Mouse (Mus musculus): Measurements from ENCODE around the gene 1700001K19Rik. TPM values are rescaled to one million over a fixed set of nuclear protein-coding genes. Genes with fewer than 3 reads are reported as not detected.
"Not testable (repeated sequence)": the region's sequence is repeated elsewhere in the genome, so short reads cannot be mapped to it uniquely, and the experiment has no call there.

1700001K19Rik gene
- total RNA-seq (2014; fragmentation: Nextera tagmentation): not detected in 2 replicates
- not detected in 2 replicates for total RNA-seq (2017)

GRCm38 (mm10) chr12:110682561-110683299 is at the start of gene 1700001K19Rik:
Gene 1700001K19Rik (minus strand): TSS chr12:110682619.
- ATAC-seq (replicated peaks; ENCODE audit: poor library complexity, severe bottlenecking): peak; percentile 68

DNA sequence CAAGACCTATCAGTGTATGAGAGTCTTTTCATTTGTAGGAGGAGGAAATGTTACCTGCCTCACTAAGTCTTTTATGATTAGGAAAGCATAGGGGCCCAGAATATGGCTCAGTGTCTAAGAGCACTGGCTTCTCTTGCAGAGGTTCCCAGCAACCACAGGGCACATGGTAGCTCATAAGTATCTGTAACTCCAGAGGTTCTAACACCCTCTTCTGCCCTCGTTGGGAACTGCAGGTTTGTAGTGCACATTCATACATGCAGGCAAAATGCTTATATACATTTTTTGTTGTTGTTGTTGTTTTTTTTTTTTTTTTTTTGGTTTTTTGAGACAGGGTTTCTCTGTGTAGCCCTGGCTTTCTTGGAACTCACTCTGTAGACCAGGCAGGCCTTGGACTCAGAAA is 44.0 kb upstream of the 1700001K19Rik start:
- no peak for ATAC-seq (replicated peaks; ENCODE audit: poor library complexity, severe bottlenecking)

- ATAC-seq (replicated peaks; ENCODE audit: poor library complexity, severe bottlenecking): no peak
Measured at GRCm38 (mm10) chr12:110725489-110725888, 43.1 kb upstream of the 1700001K19Rik start.

GRCm38 (mm10) chr12:110725051-110725450 is 42.6 kb upstream of the 1700001K19Rik start:
- ATAC-seq (replicated peaks; ENCODE audit: poor library complexity, severe bottlenecking): no peak

DNA sequence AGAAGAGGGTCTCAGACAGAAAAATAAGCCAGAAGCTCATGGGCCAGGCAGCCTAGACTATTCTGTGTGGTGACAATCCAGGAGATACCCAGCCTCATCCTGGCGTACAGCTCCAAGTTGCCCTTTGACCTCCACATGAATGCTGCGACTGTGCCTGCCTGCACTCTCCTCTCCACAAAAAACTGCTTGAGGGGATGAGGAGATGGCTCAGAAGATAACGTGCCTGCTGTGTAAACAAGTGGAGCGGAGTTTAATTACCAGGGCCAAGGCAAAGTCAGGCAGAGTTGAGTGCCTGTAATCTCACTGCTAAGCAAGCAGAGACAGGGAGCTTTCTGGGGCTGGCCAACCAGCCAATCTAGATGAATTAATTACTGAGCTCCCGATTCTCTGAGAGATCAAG is 33.6 kb upstream of the 1700001K19Rik start:
- ATAC-seq (replicated peaks; ENCODE audit: poor library complexity, severe bottlenecking): no peak

DNA sequence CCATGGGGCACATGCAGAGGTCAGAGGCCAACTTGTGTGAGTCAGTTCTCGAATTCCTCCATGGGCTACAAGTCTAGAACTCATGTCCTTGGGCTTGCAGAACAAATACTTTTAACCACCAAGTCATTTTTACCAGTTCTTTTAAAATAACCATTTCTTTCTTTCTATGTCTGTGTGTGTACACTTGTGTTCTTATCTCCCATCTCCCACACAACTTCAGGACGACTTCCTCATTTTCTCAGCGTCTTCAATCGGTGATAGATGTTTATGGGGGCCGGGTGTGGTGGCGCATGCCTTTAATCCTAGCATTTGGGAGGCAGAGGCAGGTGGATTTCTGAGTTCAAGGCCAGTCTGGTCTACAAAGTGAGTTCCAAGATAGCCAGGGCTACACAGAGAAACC is 31.8 kb upstream of the 1700001K19Rik start:
- ATAC-seq (replicated peaks; ENCODE audit: poor library complexity, severe bottlenecking): peak; percentile 59

DNA sequence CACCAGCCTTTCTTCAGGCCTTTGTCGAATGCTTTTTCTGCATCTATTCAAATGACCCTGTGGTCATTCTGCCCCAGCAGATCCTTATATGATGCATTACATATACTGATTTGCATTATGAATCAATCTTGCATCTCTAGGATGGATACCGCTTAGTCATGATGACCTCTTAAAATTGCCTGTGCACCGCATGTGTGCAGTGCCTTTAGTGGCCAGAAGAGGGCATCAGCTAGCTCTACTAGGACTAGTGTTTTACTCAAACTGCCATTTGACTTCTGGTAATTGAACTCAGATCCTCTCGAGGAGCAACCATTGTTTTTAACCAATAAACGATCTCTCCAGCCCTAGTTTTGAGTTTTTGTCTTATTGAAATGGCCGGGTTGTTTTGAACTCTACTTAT is 31.4 kb upstream of the 1700001K19Rik start:
- ATAC-seq (replicated peaks; ENCODE audit: poor library complexity, severe bottlenecking): no peak; the same call in 1 of the 2 replicates

- no peak for ATAC-seq (replicated peaks; ENCODE audit: poor library complexity, severe bottlenecking)
Measured at GRCm38 (mm10) chr12:110711270-110711669, 28.9 kb upstream of the 1700001K19Rik start.

- no peak for ATAC-seq (replicated peaks; ENCODE audit: poor library complexity, severe bottlenecking)
Measured at GRCm38 (mm10) chr12:110707451-110707850, 25.0 kb upstream of the 1700001K19Rik start.

- ATAC-seq (replicated peaks; ENCODE audit: poor library complexity, severe bottlenecking): peak; percentile 85
Measured at GRCm38 (mm10) chr12:110706337-110707231, 24.2 kb upstream of the 1700001K19Rik start.

- ATAC-seq (replicated peaks; ENCODE audit: poor library complexity, severe bottlenecking): not testable (repeated sequence)
Measured at GRCm38 (mm10) chr12:110705419-110705818, 23.0 kb upstream of the 1700001K19Rik start.

- ATAC-seq (replicated peaks; ENCODE audit: poor library complexity, severe bottlenecking): no peak
Measured at GRCm38 (mm10) chr12:110703682-110704081, 21.3 kb upstream of the 1700001K19Rik start.

GRCm38 (mm10) chr12:110703008-110703471 is 20.6 kb upstream of the 1700001K19Rik start:
- ATAC-seq (replicated peaks; ENCODE audit: poor library complexity, severe bottlenecking): peak; percentile 25

GRCm38 (mm10) chr12:110702556-110702955 is 20.1 kb upstream of the 1700001K19Rik start, which contains the start of gene Hsp90aa1:
Gene Hsp90aa1 (minus strand): TSS chr12:110702728.
- no peak for ATAC-seq (replicated peaks; ENCODE audit: poor library complexity, severe bottlenecking)

- peak; percentile 21 for ATAC-seq (replicated peaks; ENCODE audit: poor library complexity, severe bottlenecking)
Measured at GRCm38 (mm10) chr12:110701363-110701762, 18.9 kb upstream of the 1700001K19Rik start.

DNA sequence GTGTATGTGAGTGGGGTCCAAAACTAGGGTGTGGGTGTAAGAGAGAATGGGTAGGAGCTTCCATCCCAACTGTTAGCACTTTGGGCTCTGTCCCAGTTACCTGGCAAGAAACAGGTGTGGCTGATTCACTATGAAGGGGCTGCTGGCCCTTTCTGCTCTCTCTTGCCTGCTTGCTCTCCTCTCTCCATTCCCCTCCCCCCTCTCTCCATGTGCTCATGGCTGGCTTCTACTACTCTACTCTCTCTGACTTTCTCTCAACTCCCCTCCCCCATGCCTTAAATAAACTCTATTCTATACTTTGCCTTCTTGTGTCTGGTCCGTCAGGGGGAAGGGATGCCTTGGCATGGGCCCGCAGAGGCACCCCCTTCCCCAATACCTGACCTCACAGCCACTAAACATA is 18.3 kb upstream of the 1700001K19Rik start:
- ATAC-seq (replicated peaks; ENCODE audit: poor library complexity, severe bottlenecking): no peak

GRCm38 (mm10) chr12:110699171-110699547 is 16.7 kb upstream of the 1700001K19Rik start:
- no peak for ATAC-seq (replicated peaks; ENCODE audit: poor library complexity, severe bottlenecking)

DNA sequence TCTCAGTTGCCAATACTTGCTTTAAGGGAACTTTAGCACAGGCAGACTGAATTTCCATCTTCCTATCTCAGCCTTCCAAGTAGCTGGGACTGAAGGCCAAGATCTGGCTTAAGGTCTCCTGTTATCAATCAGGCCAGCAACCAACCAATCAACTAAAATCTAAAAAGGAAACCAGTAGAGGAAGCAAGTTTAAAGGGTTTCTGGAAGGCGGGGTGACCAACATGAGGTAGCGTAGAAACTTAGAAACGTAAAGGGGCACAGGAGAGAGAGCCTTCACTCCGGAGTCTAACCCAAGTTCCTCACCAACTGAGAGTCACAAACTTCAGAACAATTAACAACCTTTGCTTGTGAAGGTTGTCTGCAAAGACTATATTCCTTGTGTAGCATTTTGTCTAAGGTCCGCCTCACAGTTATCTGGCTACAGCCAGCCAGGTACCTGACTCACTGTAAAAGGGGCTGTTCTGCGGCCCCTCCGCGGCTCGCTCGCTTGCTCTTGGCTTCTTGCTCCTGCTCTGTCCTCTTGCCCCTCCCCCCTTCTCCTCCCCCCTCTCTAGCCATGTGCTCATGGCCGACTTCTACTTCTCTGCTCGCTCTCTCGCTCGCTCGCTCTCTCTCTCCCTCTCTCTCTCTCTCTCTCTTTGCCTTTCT is 16.2 kb upstream of the 1700001K19Rik start:
- ATAC-seq (replicated peaks; ENCODE audit: poor library complexity, severe bottlenecking): 0 out of 2 replicates have a peak, but pooled peaks have one; percentile 2

- no peak for ATAC-seq (replicated peaks; ENCODE audit: poor library complexity, severe bottlenecking)
Measured at GRCm38 (mm10) chr12:110698080-110698479, 15.7 kb upstream of the 1700001K19Rik start.

GRCm38 (mm10) chr12:110697457-110697856 is 15.0 kb upstream of the 1700001K19Rik start:
- no peak for ATAC-seq (replicated peaks; ENCODE audit: poor library complexity, severe bottlenecking)
